Mouse (Mus musculus) hindbrain, postnatal 0 days (tissue): ENCODE results near the gene Gps1. TPM values are rescaled to one million over a fixed set of nuclear protein-coding genes. Genes with fewer than 3 reads are reported as not detected.
"Not testable (repeated sequence)": the region's sequence is repeated elsewhere in the genome, so short reads cannot be mapped to it uniquely, and the experiment has no call there.

ENCODE experiments used
- ATAC-seq: fragments of 200-750 bp; cut with Nextera tagmentation; 2 replicates; pipeline ENCODE4 v1.8.0; 2017; ENCODE audit warnings: mild to moderate bottlenecking, moderate TSS enrichment, moderate library complexity
- DNase-seq: peaks from one replicate; pipeline ENCODE4 v3.0.0-alpha.2; 2015; ENCODE audit warnings: low spot score
- H3K27ac ChIP-seq: fragments of 300-500 bp; sonication (generic); 2 replicates; pipeline ENCODE4 v1.5.1; 2014; ENCODE audit warnings: mild to moderate bottlenecking
- H3K27me3 ChIP-seq: fragments of 300-500 bp; sonication (generic); 2 replicates; pipeline ENCODE4 v1.6.1; 2014; ENCODE audit warnings: low read length, mixed read lengths; ENCODE audit not compliant: insufficient read depth
- H3K36me3 ChIP-seq: fragments of 300-500 bp; sonication (generic); 2 replicates; pipeline ENCODE4 v1.6.1; 2014; ENCODE audit warnings: low read length, mixed read lengths; ENCODE audit not compliant: insufficient read depth
- H3K4me1 ChIP-seq: fragments of 300-500 bp; sonication (generic); 2 replicates; pipeline ENCODE4 v1.6.1; 2014; ENCODE audit warnings: antibody characterized with exemption, low read length, mixed read lengths; ENCODE audit not compliant: insufficient read depth
- H3K4me2 ChIP-seq: fragments of 300-500 bp; sonication (generic); 2 replicates; pipeline ENCODE4 v1.6.1; 2014; ENCODE audit warnings: low read depth, mild to moderate bottlenecking, low read length, moderate library complexity, mixed read lengths
- H3K4me3 ChIP-seq: fragments of 300-500 bp; sonication (generic); 2 replicates; pipeline ENCODE4 v1.5.1; 2014; ENCODE audit warnings: low read length
- H3K9ac ChIP-seq: fragments of 300-500 bp; sonication (generic); replicated peaks from 2 replicates; pipeline ENCODE4 v1.6.1; 2014; ENCODE audit warnings: mild to moderate bottlenecking, low read length, moderate library complexity, mixed read lengths
- H3K9me3 ChIP-seq: fragments of 300-500 bp; sonication (generic); 2 replicates; pipeline ENCODE4 v1.6.1; 2016; ENCODE audit warnings: low read length, mixed read lengths
- CTCF ChIP-seq: IDR thresholded peaks from 2 replicates; pipeline ENCODE4 v1.5.1; 2016; ENCODE audit warnings: antibody characterized with exemption, control low read depth, low read depth
- WGBS: fragments of 180-500 bp; shearing (Covaris S2); extraction: QIAGEN DNeasy Blood & Tissue Kit; methylation state at CpG from one replicate; pipeline ENCODE4 v1.1.7; 2014; 5-methylcytosine and 5-hydroxymethylcytosine counted together
- polyA plus RNA-seq: library from polyadenylated mRNA; unstranded; fragments of >200 nt; fragmentation: Nextera tagmentation; extraction: Ambion mirVana; gene quantifications from 2 replicates; pipeline ENCODE4 v1.2.1, GENCODE M21; 2015
- total RNA-seq: library from RNA; depleted of rRNA; stranded (reverse); fragments of >200 nt; gene quantifications from 2 replicates; pipeline ENCODE4 v1.2.3, GENCODE M21; 2014

The Gps1 gene
- total and polyA plus RNA-seq, 2 experiments from 2014 or later = 242 to 314 TPM

- Histone ChIP-seq H3K27ac (peak overlapping the region; percentile 87), H3K4me1 (peaks cover 13% of the 10 kb centered on the region; the same call in 1 of the 2 replicates), H3K4me2 (peak overlapping the region; percentile 98), H3K9ac (peak overlapping the region; percentile 92), H3K4me3 (peak overlapping the region; percentile 82), H3K9me3 (no peaks in the 10 kb centered on the region), H3K36me3 (peaks cover 38% of the 10 kb centered on the region), H3K27me3 (no peaks in the 10 kb centered on the region)
- ATAC-seq (no peak; the same call in 1 of the 2 replicates), DNase-seq (no peak)
- no peak for TF ChIP-seq CTCF
- 2% methylated on average over 42 of the region's 42 CpGs for WGBS
These were observed 527 bp upstream of the Gps1 start for GRCm38 (mm10) chr11:120783426-120784063.

- Histone ChIP-seq H3K4me1 (peaks cover 13% of the 10 kb centered on the region; the same call in 1 of the 2 replicates), H3K9me3 (no peaks in the 10 kb centered on the region), H3K27me3 (no peaks in the 10 kb centered on the region), H3K27ac (peak overlapping the region; percentile 87), H3K4me2 (peak overlapping the region; percentile 98), H3K9ac (peak overlapping the region; percentile 92), H3K36me3 (peaks cover 47% of the 10 kb centered on the region), H3K4me3 (peak overlapping the region; percentile 82)
- no peak for TF ChIP-seq CTCF
- WGBS = 37% methylated on average over 9 of the region's 9 CpGs
- DNase-seq = no peak
- no peak for ATAC-seq
These were observed 1.1 kb downstream of the Gps1 start for GRCm38 (mm10) chr11:120785145-120785544.

- H3K27ac ChIP-seq, H3K4me3 ChIP-seq, H3K4me2 ChIP-seq, H3K27me3 ChIP-seq, DNase-seq, H3K4me1 ChIP-seq, H3K9ac ChIP-seq, H3K9me3 ChIP-seq, ATAC-seq: not testable (repeated sequence)
- H3K36me3 ChIP-seq = peaks cover 58% of the 10 kb centered on the region
- 89% methylated on average over 9 of the region's 10 CpGs for WGBS
These were observed 4.4 kb downstream of the Gps1 start for GRCm38 (mm10) chr11:120788460-120788859.

- no peak overlapping the region for H3K4me3 ChIP-seq
- ATAC-seq (no peak), DNase-seq (no peak)
- H3K9ac ChIP-seq = no peak overlapping the region
- H3K9me3 ChIP-seq = no peaks in the 10 kb centered on the region
- no peaks in the 10 kb centered on the region for H3K27me3 ChIP-seq
- TF ChIP-seq CTCF = no peak
- WGBS = 89% methylated on average over 4 of the region's 4 CpGs
- no peak overlapping the region for H3K27ac ChIP-seq
- 0 out of 2 replicates have a peak, but pooled peaks cover 7% of the 10 kb centered on the region for H3K4me1 ChIP-seq
- H3K36me3 ChIP-seq = peaks cover 58% of the 10 kb centered on the region
- H3K4me2 ChIP-seq = no peak overlapping the region
These were observed 5.3 kb downstream of the Gps1 start for GRCm38 (mm10) chr11:120789355-120789754.

- Histone ChIP-seq H3K4me3 (no peak overlapping the region), H3K9me3 (no peaks in the 10 kb centered on the region), H3K27ac (no peak overlapping the region), H3K27me3 (no peaks in the 10 kb centered on the region), H3K4me1 (0 out of 2 replicates have a peak, but pooled peaks cover 7% of the 10 kb centered on the region), H3K4me2 (no peak overlapping the region), H3K9ac (no peak overlapping the region), H3K36me3 (peaks cover 58% of the 10 kb centered on the region)
- ATAC-seq (no peak), DNase-seq (no peak)
- TF ChIP-seq CTCF = peak; percentile 29; the same call in 1 of the 2 replicates
- WGBS = 87% methylated on average over 3 of the region's 3 CpGs
These were observed 5.7 kb downstream of the Gps1 start for GRCm38 (mm10) chr11:120789810-120790209.

- Histone ChIP-seq H3K4me1 (peaks cover 7% of the 10 kb centered on the region), H3K27me3 (no peaks in the 10 kb centered on the region), H3K4me2 (no peak overlapping the region), H3K27ac (no peak overlapping the region), H3K36me3 (peaks cover 50% of the 10 kb centered on the region), H3K4me3 (no peak overlapping the region), H3K9me3 (no peaks in the 10 kb centered on the region), H3K9ac (no peak overlapping the region)
- ATAC-seq = no peak
- no peak for TF ChIP-seq CTCF
- 95% methylated on average over 9 of the region's 9 CpGs for WGBS
- no peak for DNase-seq
These were observed 8.6 kb downstream of the Gps1 start for GRCm38 (mm10) chr11:120792652-120793051.
